Mouse (Mus musculus): ENCODE measurements at regions not wholly inside any gene's neighbourhood (a gene's known extent, or its start where the extent isn't known, plus 50 kb on each side); places are given as distances from the start of the nearest gene placed in this dataset.
"Not testable (repeated sequence)": the region's sequence is repeated elsewhere in the genome, so short reads cannot be mapped to it uniquely, and the experiment has no call there.

DNA sequence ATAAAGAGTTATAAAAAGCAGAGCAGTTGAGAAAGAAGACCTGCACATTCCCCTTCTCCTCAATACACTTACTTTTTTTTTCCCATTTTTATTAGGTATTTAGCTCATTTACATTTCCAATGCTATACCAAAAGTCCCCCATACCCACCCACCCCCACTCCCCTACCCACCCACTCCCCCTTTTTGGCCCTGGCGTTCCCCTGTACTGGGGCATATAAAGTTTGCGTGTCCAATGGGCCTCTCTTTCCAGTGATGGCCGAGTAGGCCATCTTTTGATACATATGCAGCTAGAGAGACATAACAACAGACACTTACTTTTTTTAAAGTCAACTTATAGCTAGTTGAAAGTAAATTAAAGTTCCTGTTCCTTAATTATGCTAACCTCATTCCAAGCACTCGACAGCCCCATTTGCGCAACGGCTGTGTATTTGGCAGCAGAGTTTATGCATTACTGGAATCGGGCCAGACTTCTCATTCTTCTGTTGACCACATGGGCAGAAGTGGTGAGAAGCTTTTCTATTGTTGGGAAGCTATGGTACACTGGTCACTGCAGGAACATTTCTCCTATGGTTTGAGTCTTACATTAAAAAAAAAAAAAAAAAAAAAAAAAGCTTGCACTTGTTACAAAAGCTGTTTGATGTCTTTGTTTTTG lies 104.0 kb downstream of the Fbxo4 start:
- not testable (repeated sequence) for H3K27me3 ChIP-seq (ENCODE audit: control insufficient read depth, insufficient read depth, insufficient read length); H3K4me3 ChIP-seq; H3ac ChIP-seq (ENCODE audit: control insufficient read depth, insufficient read length); H3K4me2 ChIP-seq (ENCODE audit: low read depth); H3K79me2 ChIP-seq (ENCODE audit: control insufficient read depth, insufficient read depth); H3K36me3 ChIP-seq (ENCODE audit: control insufficient read depth, insufficient read depth)
- TF ChIP-seq CEBPB (IDR thresholded peaks at IDR 0.05; ENCODE audit: insufficient read depth, poor library complexity, severe bottlenecking) (peak; percentile 89), USF1 (IDR thresholded peaks at IDR 0.05; ENCODE audit: low read depth) (peak; percentile 38)

DNA sequence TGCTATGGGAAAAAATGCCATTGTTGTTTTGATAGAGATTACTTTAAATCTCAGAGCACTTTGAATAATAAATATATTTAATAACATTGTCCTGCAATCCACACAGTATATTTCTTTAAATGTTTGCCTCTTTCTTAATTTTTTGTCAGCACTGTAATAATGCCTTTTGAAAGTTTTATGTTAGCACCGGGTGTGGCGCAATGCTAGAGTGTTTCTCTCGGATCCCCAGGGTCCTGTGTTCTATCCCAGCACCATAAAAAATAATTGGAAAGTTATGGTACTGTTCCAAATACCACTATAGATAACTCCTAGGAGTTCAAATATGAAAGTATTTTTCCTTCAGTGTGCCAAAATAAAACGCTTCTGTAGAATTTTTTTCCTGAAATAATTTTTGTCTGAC lies 147.6 kb downstream of the Fbxo4 start:
- H3K4me2 ChIP-seq (ENCODE audit: low read depth), result no peak overlapping the region
- no peaks in the 10 kb centered on the region for H3K27me3 ChIP-seq (ENCODE audit: control insufficient read depth, insufficient read depth, insufficient read length)
- no peak overlapping the region for H3ac ChIP-seq (ENCODE audit: control insufficient read depth, insufficient read length)
- H3K79me2 ChIP-seq (ENCODE audit: control insufficient read depth, insufficient read depth), result no peaks in the 10 kb centered on the region
- H3K4me3 ChIP-seq, result no peak overlapping the region
- H3K36me3 ChIP-seq (ENCODE audit: control insufficient read depth, insufficient read depth), result no peaks in the 10 kb centered on the region
- peak; percentile 65; the same call in 1 of the 2 replicates for TF ChIP-seq CEBPB (IDR thresholded peaks at IDR 0.05; ENCODE audit: insufficient read depth, poor library complexity, severe bottlenecking)
- TF ChIP-seq MYOD1 (IDR thresholded peaks at IDR 0.05; ENCODE audit: control insufficient read depth in 1 of 3, insufficient read length in 2 of 3, low read depth in 2 of 3), result no peak

DNA sequence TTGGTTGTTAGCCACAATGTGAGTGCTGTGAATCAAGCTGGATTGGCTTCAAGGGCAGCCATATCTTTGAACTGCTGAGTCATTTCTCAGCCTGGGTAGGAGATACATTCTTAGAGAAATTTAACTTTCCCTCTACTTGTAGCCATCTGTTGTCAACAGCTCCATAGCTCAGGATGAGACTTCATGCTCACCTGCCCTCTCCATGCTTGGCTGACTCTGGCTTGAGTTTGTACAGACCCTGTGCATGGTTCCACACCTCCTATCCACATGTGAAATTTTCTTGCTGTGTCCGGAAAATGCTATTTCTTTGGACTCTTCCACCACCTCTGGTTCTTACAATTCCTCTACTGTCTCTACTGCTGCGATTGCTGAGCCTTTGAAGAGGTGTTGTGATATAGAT lies 173.9 kb downstream of the Fbxo4 start:
- Histone ChIP-seq H3K4me3 (no peak overlapping the region), H3K79me2 (ENCODE audit: control insufficient read depth, insufficient read depth) (no peaks in the 10 kb centered on the region), H3K4me2 (ENCODE audit: low read depth) (no peak overlapping the region), H3ac (ENCODE audit: control insufficient read depth, insufficient read length) (no peak overlapping the region), H3K36me3 (ENCODE audit: control insufficient read depth, insufficient read depth) (no peaks in the 10 kb centered on the region), H3K27me3 (ENCODE audit: control insufficient read depth, insufficient read depth, insufficient read length) (no peaks in the 10 kb centered on the region)
- TF ChIP-seq POLR2AphosphoS2 (IDR thresholded peaks at IDR 0.05; ENCODE audit: insufficient read length, low read depth) (no peak), REST (IDR thresholded peaks at IDR 0.05; ENCODE audit: insufficient read depth, insufficient read length) (no peak), MAX (IDR thresholded peaks at IDR 0.05; ENCODE audit: low read depth) (no peak), MYOG (IDR thresholded peaks at IDR 0.05; ENCODE audit: control insufficient read depth in 1 of 3, insufficient read depth in 1 of 3, insufficient read length in 2 of 3, low read depth in 2 of 3) (no peak), POLR2A (IDR thresholded peaks at IDR 0.05; ENCODE audit: insufficient read length, low read depth) (no peak), TCF12 (IDR thresholded peaks at IDR 0.05; ENCODE audit: insufficient read depth, poor library complexity, severe bottlenecking) (no peak), USF1 (IDR thresholded peaks at IDR 0.05; ENCODE audit: low read depth) (no peak), CEBPB (IDR thresholded peaks at IDR 0.05; ENCODE audit: insufficient read depth, poor library complexity, severe bottlenecking) (no peak), MYOD1 (IDR thresholded peaks at IDR 0.05; ENCODE audit: control insufficient read depth in 1 of 3, insufficient read length in 2 of 3, low read depth in 2 of 3) (no peak)

DNA sequence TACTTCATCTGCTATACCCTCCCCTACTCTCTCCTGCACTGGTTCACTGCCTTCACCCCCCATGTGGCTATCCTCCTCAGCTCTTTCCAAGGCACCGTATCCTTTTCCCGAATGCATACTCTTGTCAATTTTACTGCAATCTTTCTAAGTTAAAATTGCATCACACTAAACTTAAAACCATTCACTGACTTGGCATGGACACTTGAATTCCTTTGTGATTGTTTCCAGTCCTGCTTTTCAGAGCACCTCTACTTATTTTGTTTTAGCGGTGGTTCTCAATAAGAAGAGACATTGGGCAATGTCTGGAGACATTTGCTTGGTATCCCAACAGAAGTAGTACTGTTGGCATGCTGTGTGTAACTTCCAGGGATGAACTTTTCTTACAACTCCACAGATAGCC lies 192.6 kb upstream of the Ghr start:
- no peak overlapping the region for H3K4me3 ChIP-seq
- H3ac ChIP-seq (ENCODE audit: control insufficient read depth, insufficient read length), result no peak overlapping the region
- H3K27me3 ChIP-seq (ENCODE audit: control insufficient read depth, insufficient read depth, insufficient read length), result no peaks in the 10 kb centered on the region
- no peak overlapping the region for H3K4me2 ChIP-seq (ENCODE audit: low read depth)
- H3K79me2 ChIP-seq (ENCODE audit: control insufficient read depth, insufficient read depth), result no peaks in the 10 kb centered on the region
- TF ChIP-seq REST (IDR thresholded peaks at IDR 0.05; ENCODE audit: insufficient read depth, insufficient read length) (no peak), E2F4 (IDR thresholded peaks at IDR 0.05; ENCODE audit: insufficient read depth) (no peak), CEBPB (IDR thresholded peaks at IDR 0.05; ENCODE audit: insufficient read depth, poor library complexity, severe bottlenecking) (no peak), MYOD1 (IDR thresholded peaks at IDR 0.05; ENCODE audit: control insufficient read depth in 1 of 3, insufficient read length in 2 of 3, low read depth in 2 of 3) (no peak), MAX (IDR thresholded peaks at IDR 0.05; ENCODE audit: low read depth) (no peak), TCF3 (IDR thresholded peaks at IDR 0.05; ENCODE audit: insufficient read length, low read depth) (no peak), USF1 (IDR thresholded peaks at IDR 0.05; ENCODE audit: low read depth) (no peak), SRF (IDR thresholded peaks at IDR 0.05; ENCODE audit: control insufficient read depth, insufficient read length, low read depth) (no peak), POLR2A (IDR thresholded peaks at IDR 0.05; ENCODE audit: insufficient read length, low read depth) (no peak), TCF12 (IDR thresholded peaks at IDR 0.05; ENCODE audit: insufficient read depth, poor library complexity, severe bottlenecking) (no peak)
- H3K36me3 ChIP-seq (ENCODE audit: control insufficient read depth, insufficient read depth), result no peaks in the 10 kb centered on the region

DNA sequence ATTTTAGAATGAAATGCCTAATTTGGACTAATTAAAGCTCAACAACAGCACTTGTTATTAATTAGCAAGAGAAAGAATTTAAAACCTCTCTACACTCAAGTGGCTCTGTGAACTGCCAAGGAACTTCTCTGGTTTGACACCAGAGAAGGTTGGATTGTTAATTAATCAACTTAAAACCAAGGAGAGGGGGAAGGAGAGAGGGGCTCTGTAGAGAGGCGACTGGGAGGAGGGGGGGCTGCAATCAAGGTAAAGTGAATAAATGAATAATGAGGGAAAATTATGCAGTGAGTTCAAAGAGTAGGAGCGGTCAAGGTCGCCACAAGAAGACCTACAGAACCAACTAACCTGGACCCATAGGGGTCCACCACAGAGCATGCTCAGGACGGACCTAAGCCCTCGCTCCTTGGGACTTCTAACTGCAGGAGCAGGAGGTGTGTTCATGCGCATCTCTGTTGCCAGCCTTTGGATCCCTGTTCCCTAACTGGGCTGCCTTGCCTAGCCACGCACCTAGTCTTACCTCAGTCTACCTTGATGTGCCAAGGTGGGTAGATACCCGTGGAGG lies 189.0 kb upstream of the Ghr start:
- no peaks in the 10 kb centered on the region for H3K27me3 ChIP-seq (ENCODE audit: control insufficient read depth, insufficient read depth, insufficient read length)
- no peak overlapping the region for H3K4me3 ChIP-seq
- H3K4me2 ChIP-seq (ENCODE audit: low read depth), result no peak overlapping the region
- no peaks in the 10 kb centered on the region for H3K79me2 ChIP-seq (ENCODE audit: control insufficient read depth, insufficient read depth)
- TF ChIP-seq TCF12 (IDR thresholded peaks at IDR 0.05; ENCODE audit: insufficient read depth, poor library complexity, severe bottlenecking) (no peak), MYOG (IDR thresholded peaks at IDR 0.05; ENCODE audit: control insufficient read depth in 1 of 3, insufficient read depth in 1 of 3, insufficient read length in 2 of 3, low read depth in 2 of 3) (no peak), POLR2A (IDR thresholded peaks at IDR 0.05; ENCODE audit: insufficient read length, low read depth) (no peak), USF1 (IDR thresholded peaks at IDR 0.05; ENCODE audit: low read depth) (no peak), SRF (IDR thresholded peaks at IDR 0.05; ENCODE audit: control insufficient read depth, insufficient read length, low read depth) (no peak), MAX (IDR thresholded peaks at IDR 0.05; ENCODE audit: low read depth) (no peak), CEBPB (IDR thresholded peaks at IDR 0.05; ENCODE audit: insufficient read depth, poor library complexity, severe bottlenecking) (no peak), REST (IDR thresholded peaks at IDR 0.05; ENCODE audit: insufficient read depth, insufficient read length) (no peak), POLR2AphosphoS2 (IDR thresholded peaks at IDR 0.05; ENCODE audit: insufficient read length, low read depth) (no peak), MYOD1 (IDR thresholded peaks at IDR 0.05; ENCODE audit: control insufficient read depth in 1 of 3, insufficient read length in 2 of 3, low read depth in 2 of 3) (no peak), E2F4 (IDR thresholded peaks at IDR 0.05; ENCODE audit: insufficient read depth) (no peak)
- H3ac ChIP-seq (ENCODE audit: control insufficient read depth, insufficient read length), result no peak overlapping the region
- no peaks in the 10 kb centered on the region for H3K36me3 ChIP-seq (ENCODE audit: control insufficient read depth, insufficient read depth)
